Mouse (Mus musculus) cerebellum, postnatal 10 days (tissue): ENCODE measurements around the gene Hivep3.

Experiments
- DNase-seq, 2 experiments: peaks; one replicate each; pipeline ENCODE4 v3.0.0; 2021; ENCODE audit warnings: mixed read lengths in 2 of 2

The Hivep3 gene

GRCm38 (mm10) chr4:119761459-119762121 lies 28.0 kb downstream of the Hivep3 start:
- DNase-seq: peak; percentile 56 to 65

- DNase-seq: peak; percentile 28 to 35
Measured at GRCm38 (mm10) chr4:119762171-119762570, 28.6 kb downstream of the Hivep3 start.

GRCm38 (mm10) chr4:119768046-119768445 lies 34.5 kb downstream of the Hivep3 start:
- DNase-seq: peak; percentile 51 to 63

GRCm38 (mm10) chr4:119775913-119776312 lies 42.3 kb downstream of the Hivep3 start:
- DNase-seq: no peak

GRCm38 (mm10) chr4:119777146-119777545 lies 43.6 kb downstream of the Hivep3 start:
- no peak for DNase-seq

- DNase-seq: peak; percentile 77 to 81
Measured at GRCm38 (mm10) chr4:119779561-119780400, 46.2 kb downstream of the Hivep3 start.

- DNase-seq: peak; percentile 37 to 47
Measured at GRCm38 (mm10) chr4:119780881-119781280, 47.3 kb downstream of the Hivep3 start.

- no peak for DNase-seq
Measured at GRCm38 (mm10) chr4:119784959-119785358, 51.4 kb downstream of the Hivep3 start.

- DNase-seq: no peak
Measured at GRCm38 (mm10) chr4:119786307-119786706, 52.7 kb downstream of the Hivep3 start.

GRCm38 (mm10) chr4:119786721-119787120 lies 53.1 kb downstream of the Hivep3 start:
- no peak for DNase-seq

GRCm38 (mm10) chr4:119788746-119789145 lies 55.2 kb downstream of the Hivep3 start:
- DNase-seq: no peak

GRCm38 (mm10) chr4:119789495-119790148 lies 56.0 kb downstream of the Hivep3 start:
- no peak for DNase-seq

GRCm38 (mm10) chr4:119798891-119799290 lies 65.3 kb downstream of the Hivep3 start:
- DNase-seq: peak; percentile 53

- DNase-seq: no peak
Measured at GRCm38 (mm10) chr4:119806556-119806955, 73.0 kb downstream of the Hivep3 start.

GRCm38 (mm10) chr4:119807359-119807758 lies 73.8 kb downstream of the Hivep3 start:
- DNase-seq: no peak

- peak; percentile 67 to 93 for DNase-seq
Measured at GRCm38 (mm10) chr4:119809245-119809644, 75.7 kb downstream of the Hivep3 start.

GRCm38 (mm10) chr4:119812775-119813174 lies 79.2 kb downstream of the Hivep3 start:
- peak; percentile 92 to 94 for DNase-seq

GRCm38 (mm10) chr4:119813500-119814184 lies 80.1 kb downstream of the Hivep3 start:
- peak; percentile 45 to 57 for DNase-seq

- peak; percentile 78 to 83 for DNase-seq
Measured at GRCm38 (mm10) chr4:119814185-119815132, 80.9 kb downstream of the Hivep3 start.

GRCm38 (mm10) chr4:119815133-119815792 lies 81.7 kb downstream of the Hivep3 start:
- DNase-seq: peak; percentile 65 to 66

- DNase-seq: no peak
Measured at GRCm38 (mm10) chr4:119815793-119816161, 82.2 kb downstream of the Hivep3 start.
